Mouse (Mus musculus) embryonic facial prominence, embryonic 15.5 days (tissue): Measurements from ENCODE around the gene Pkig. TPM values are rescaled to one million over a fixed set of nuclear protein-coding genes. Genes with fewer than 3 reads are reported as not detected.
"Not testable (repeated sequence)": the region's sequence is repeated elsewhere in the genome, so short reads cannot be mapped to it uniquely, and the experiment has no call there.

Source experiments
- ATAC-seq: fragments of 200-750 bp; cut with Nextera tagmentation; 2 replicates; pipeline ENCODE4 v1.8.0; 2017; ENCODE audit warnings: low read depth, moderate TSS enrichment; ENCODE audit not compliant: insufficient number of reproducible peaks, low FRiP score, low TSS enrichment
- H3K27ac ChIP-seq: fragments of 300-500 bp; sonication (generic); replicated peaks from 2 replicates; pipeline ENCODE4 v1.5.1; 2015; ENCODE audit warnings: mild to moderate bottlenecking, inconsistent platforms
- H3K27me3 ChIP-seq: fragments of 300-500 bp; sonication (generic); 2 replicates; pipeline ENCODE4 v1.6.1; 2015; ENCODE audit warnings: inconsistent platforms
- H3K36me3 ChIP-seq: fragments of 300-500 bp; sonication (generic); 2 replicates; pipeline ENCODE4 v1.6.1; 2015; ENCODE audit warnings: mild to moderate bottlenecking, inconsistent platforms
- H3K4me1 ChIP-seq: fragments of 300-500 bp; sonication (generic); 2 replicates; pipeline ENCODE4 v1.6.1; 2015; ENCODE audit warnings: inconsistent platforms
- H3K4me2 ChIP-seq: fragments of 300-500 bp; sonication (generic); replicated peaks from 2 replicates; pipeline ENCODE4 v1.6.1; 2015; ENCODE audit warnings: mild to moderate bottlenecking, inconsistent platforms
- H3K4me3 ChIP-seq: fragments of 300-500 bp; sonication (generic); replicated peaks from 2 replicates; pipeline ENCODE4 v1.5.1; 2015; ENCODE audit warnings: mild to moderate bottlenecking, inconsistent platforms
- H3K9ac ChIP-seq: fragments of 300-500 bp; sonication (generic); 2 replicates; pipeline ENCODE4 v1.6.1; 2015; ENCODE audit warnings: inconsistent platforms
- H3K9me3 ChIP-seq: fragments of 300-500 bp; sonication (generic); replicated peaks from 2 replicates; pipeline ENCODE4 v1.6.1; 2016; ENCODE audit warnings: inconsistent platforms
- WGBS: fragments of 180-500 bp; shearing (Covaris S2); methylation state at CpG from one replicate; pipeline ENCODE4 v1.1.7; 2015; 5-methylcytosine and 5-hydroxymethylcytosine counted together
- polyA plus RNA-seq: library from polyadenylated mRNA; unstranded; fragments of >200 nt; fragmentation: Nextera tagmentation; extraction: Ambion mirVana; gene quantifications from 2 replicates; pipeline ENCODE4 v1.2.1, GENCODE M21; 2015

Pkig gene
- polyA plus RNA-seq, 1 experiment from 2014 or later: 152 TPM

DNA sequence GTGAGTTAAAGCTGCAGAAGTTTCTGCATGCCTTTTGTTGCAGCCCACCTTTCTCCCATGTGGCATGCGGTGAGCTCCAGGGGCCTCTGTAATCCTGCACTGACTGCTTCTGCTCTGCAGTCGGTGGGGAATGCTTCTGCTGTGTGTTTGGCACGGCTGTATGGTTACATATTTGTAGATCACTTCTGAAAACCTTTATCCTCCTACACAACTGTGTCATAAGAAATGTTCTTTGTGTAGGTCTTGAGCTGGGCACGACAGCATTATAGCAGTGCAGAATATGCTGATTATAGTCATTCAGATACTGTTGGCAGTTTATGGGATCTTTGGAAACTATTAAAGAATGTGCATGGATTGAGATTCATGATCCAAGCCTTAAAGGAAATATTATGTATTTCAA, 27.1 kb downstream of the Pkig start:
- ATAC-seq: no peak

GRCm38 (mm10) chr2:163685761-163686200, 27.6 kb downstream of the Pkig start:
- no peaks in the 10 kb centered on the region for H3K9me3 ChIP-seq
- WGBS: 35% methylated on average over 6 of the region's 6 CpGs
- H3K4me3 ChIP-seq: no peak overlapping the region
- H3K27ac ChIP-seq: peak overlapping the region; percentile 65
- H3K27me3 ChIP-seq: no peaks in the 10 kb centered on the region
- H3K36me3 ChIP-seq: no peaks in the 10 kb centered on the region
- no peak overlapping the region for H3K4me2 ChIP-seq
- peaks cover 26% of the 10 kb centered on the region for H3K4me1 ChIP-seq
- H3K9ac ChIP-seq: no peak overlapping the region
- ATAC-seq: peak; percentile 26; the same call in 1 of the 2 replicates

More for the DNA sequence above, 27.1 kb downstream of the Pkig start:
- 17% methylated on average over 4 of the region's 4 CpGs for WGBS
- no peaks in the 10 kb centered on the region for H3K36me3 ChIP-seq
- no peaks in the 10 kb centered on the region for H3K9me3 ChIP-seq
- no peak overlapping the region for H3K4me3 ChIP-seq
- H3K27me3 ChIP-seq: no peaks in the 10 kb centered on the region
- peak overlapping the region; percentile 65 for H3K27ac ChIP-seq
- peaks cover 21% of the 10 kb centered on the region for H3K4me1 ChIP-seq
- H3K9ac ChIP-seq: no peak overlapping the region
- H3K4me2 ChIP-seq: no peak overlapping the region

- peaks cover 29% of the 10 kb centered on the region for H3K4me1 ChIP-seq
- H3K27me3 ChIP-seq: no peaks in the 10 kb centered on the region
- H3K9me3 ChIP-seq: no peaks in the 10 kb centered on the region
- WGBS: 79% methylated on average over 5 of the region's 5 CpGs
- no peaks in the 10 kb centered on the region for H3K36me3 ChIP-seq
- no peak overlapping the region for H3K4me3 ChIP-seq
- H3K27ac ChIP-seq: peak overlapping the region; percentile 65
- H3K4me2 ChIP-seq: no peak overlapping the region
- ATAC-seq: no peak
- H3K9ac ChIP-seq: no peak overlapping the region
Observed at GRCm38 (mm10) chr2:163686233-163686632, 28.0 kb downstream of the Pkig start.

DNA sequence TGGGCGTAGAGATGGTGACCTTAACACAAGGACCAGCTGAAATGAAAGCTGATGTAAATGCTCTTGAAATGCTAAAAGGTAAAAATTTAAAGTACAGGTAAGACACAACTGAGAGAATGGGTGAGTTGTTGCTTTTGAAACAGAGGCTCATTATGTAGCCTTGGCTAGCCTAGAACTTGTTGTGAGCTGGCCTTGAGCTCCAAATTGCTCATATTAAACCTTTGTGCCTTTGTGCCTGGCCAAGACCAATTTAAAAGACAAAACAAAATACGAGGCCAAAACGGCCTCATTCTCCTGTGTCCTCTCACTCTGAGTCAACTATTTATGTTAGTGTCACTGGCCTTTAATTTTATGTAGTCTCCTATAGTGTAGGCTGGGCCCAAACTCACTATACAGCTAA, 28.7 kb downstream of the Pkig start:
- H3K36me3 ChIP-seq: no peaks in the 10 kb centered on the region
- H3K4me2 ChIP-seq: no peak overlapping the region
- H3K4me1 ChIP-seq: peaks cover 29% of the 10 kb centered on the region
- no peak overlapping the region for H3K4me3 ChIP-seq
- 86% methylated on average over 3 of the region's 3 CpGs for WGBS
- H3K27ac ChIP-seq: no peak overlapping the region
- no peak for ATAC-seq
- no peak overlapping the region for H3K9ac ChIP-seq
- H3K9me3 ChIP-seq: no peaks in the 10 kb centered on the region
- no peaks in the 10 kb centered on the region for H3K27me3 ChIP-seq

DNA sequence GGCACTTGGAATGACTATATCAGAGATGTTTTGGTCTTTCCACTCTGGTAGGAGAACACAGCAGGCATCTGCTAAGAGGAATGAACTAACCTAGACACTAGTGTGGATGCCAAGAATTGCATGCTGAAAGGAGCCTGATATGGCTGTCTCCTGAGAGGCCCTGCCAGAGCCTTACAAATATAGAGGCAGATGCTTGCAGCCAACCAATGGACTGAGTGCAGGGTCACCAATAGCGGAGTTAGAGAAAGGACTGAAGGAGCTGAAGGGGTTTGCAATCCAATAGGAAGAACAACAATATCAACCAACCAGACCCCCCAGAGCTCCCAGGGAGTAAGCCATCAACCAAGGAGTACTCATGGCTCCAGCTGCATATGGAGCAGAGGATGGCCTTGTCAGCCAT, 30.2 kb downstream of the Pkig start:
- ATAC-seq: not testable (repeated sequence)
- WGBS: 90% methylated on average over 1 of the region's 1 CpGs

GRCm38 (mm10) chr2:163689771-163690170, 31.6 kb downstream of the Pkig start:
- no peak for ATAC-seq
- H3K4me1 ChIP-seq: peaks cover 37% of the 10 kb centered on the region
- no peak overlapping the region for H3K9ac ChIP-seq
- no peaks in the 10 kb centered on the region for H3K9me3 ChIP-seq
- H3K27me3 ChIP-seq: no peaks in the 10 kb centered on the region
- no peak overlapping the region for H3K4me3 ChIP-seq
- no peak overlapping the region for H3K27ac ChIP-seq
- 90% methylated on average over 3 of the region's 3 CpGs for WGBS
- H3K36me3 ChIP-seq: no peaks in the 10 kb centered on the region
- no peak overlapping the region for H3K4me2 ChIP-seq

More for the DNA sequence above, 30.2 kb downstream of the Pkig start:
- not testable (repeated sequence) for H3K36me3 ChIP-seq, H3K9ac ChIP-seq, H3K9me3 ChIP-seq, H3K27me3 ChIP-seq, H3K4me2 ChIP-seq, H3K27ac ChIP-seq, H3K4me3 ChIP-seq
- peaks cover 29% of the 10 kb centered on the region for H3K4me1 ChIP-seq

- no peaks in the 10 kb centered on the region for H3K27me3 ChIP-seq
- 66% methylated on average over 8 of the region's 8 CpGs for WGBS
- ATAC-seq: no peak
- H3K36me3 ChIP-seq: no peaks in the 10 kb centered on the region
- H3K9ac ChIP-seq: no peak overlapping the region
- H3K4me2 ChIP-seq: no peak overlapping the region
- no peaks in the 10 kb centered on the region for H3K9me3 ChIP-seq
- no peak overlapping the region; the same call in 1 of the 2 replicates for H3K27ac ChIP-seq
- H3K4me1 ChIP-seq: peaks cover 28% of the 10 kb centered on the region
- H3K4me3 ChIP-seq: no peak overlapping the region
Observed at GRCm38 (mm10) chr2:163690409-163691304, 32.5 kb downstream of the Pkig start.

DNA sequence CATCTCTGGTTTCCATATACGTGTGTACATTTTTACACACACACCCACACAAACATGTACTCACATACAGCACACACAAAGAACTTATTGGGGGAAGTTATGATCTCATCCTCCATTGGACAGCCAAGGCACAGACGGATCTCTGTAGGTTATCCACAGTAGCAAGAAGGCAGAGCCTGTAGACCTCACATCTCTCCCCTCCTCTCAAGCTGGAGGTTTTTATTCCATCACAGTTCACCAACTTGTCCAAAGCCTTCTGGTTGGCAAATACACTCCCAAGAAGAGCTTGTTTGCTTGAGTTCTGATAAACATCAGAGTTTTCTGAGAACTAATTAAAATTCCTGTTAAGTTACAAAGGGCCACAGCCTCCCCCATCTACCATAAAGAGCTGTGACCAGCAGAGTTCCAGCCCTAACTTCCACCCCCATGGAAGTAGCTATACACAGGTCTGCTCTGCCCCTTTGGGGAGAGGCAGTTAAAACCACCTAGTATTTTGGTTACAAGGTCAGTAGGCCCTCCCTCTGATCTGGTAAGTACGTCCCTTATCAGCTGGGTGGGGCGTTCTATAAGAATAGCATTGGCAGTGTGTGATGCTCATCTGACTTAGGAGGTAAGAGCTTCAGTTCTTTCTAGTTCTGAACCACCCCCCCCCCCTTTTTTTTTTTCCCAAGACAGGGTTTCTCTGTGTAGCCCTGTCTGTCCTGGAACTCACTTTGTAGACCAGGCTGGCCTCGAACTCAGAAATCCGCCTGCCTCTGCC, 33.8 kb downstream of the Pkig start:
- Histone ChIP-seq H3K4me2 (no peak overlapping the region), H3K36me3 (no peaks in the 10 kb centered on the region), H3K4me3 (no peak overlapping the region), H3K4me1 (peaks cover 23% of the 10 kb centered on the region), H3K27me3 (no peaks in the 10 kb centered on the region), H3K9me3 (no peaks in the 10 kb centered on the region), H3K9ac (no peak overlapping the region), H3K27ac (no peak overlapping the region)
- WGBS: 87% methylated on average over 6 of the region's 6 CpGs
- ATAC-seq: no peak

DNA sequence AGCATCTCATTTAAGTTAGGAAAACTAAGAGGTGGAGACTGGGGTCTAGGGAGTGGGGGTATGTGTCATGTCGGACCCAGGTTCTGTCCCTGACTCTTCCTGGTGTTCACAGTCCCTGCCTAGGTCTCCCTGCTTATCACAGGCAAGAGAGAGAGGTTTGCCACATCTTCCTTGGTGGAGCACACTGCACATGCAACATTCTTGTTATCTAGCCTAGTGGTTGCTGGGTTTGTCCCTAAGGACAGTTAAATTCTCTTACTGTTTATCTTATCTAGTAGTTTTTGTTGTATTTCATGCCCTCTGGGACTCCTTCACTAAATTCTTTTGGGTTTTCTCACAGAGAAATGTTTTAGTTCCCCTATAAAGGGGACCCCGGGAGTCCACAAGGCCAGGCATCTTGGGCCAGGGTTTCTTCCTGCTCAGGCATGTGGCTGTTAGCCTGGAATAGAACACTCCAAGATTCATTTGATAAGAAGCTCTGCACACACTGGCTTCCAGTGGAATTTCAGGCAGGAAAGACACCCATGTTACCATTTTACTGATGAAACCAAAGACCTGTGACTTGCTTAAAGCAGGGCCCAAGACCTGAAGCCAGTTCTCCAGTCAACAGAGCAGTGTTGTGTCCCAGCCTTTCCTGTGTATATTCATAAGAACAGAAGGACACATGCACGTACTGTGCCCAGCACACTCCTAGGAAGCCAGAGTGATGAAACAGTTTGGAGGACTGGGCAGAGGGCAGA, 34.9 kb downstream of the Pkig start:
- H3K27ac ChIP-seq: peak overlapping the region; percentile 82
- 55% methylated on average over 3 of the region's 3 CpGs for WGBS
- H3K4me3 ChIP-seq: no peak overlapping the region

GRCm38 (mm10) chr2:163693716-163694314, 35.6 kb downstream of the Pkig start:
- Histone ChIP-seq H3K4me1 (peaks cover 24% of the 10 kb centered on the region), H3K4me2 (no peak overlapping the region), H3K9ac (no peak overlapping the region), H3K4me3 (no peak overlapping the region; the same call in 1 of the 2 replicates), H3K9me3 (no peaks in the 10 kb centered on the region), H3K27ac (peak overlapping the region; percentile 82), H3K36me3 (no peaks in the 10 kb centered on the region), H3K27me3 (no peaks in the 10 kb centered on the region)
- no peak for ATAC-seq
- WGBS: 58% methylated on average over 9 of the region's 9 CpGs

More for the DNA sequence above, 34.9 kb downstream of the Pkig start:
- ATAC-seq: no peak
- no peak overlapping the region for H3K4me2 ChIP-seq
- no peaks in the 10 kb centered on the region for H3K27me3 ChIP-seq
- no peaks in the 10 kb centered on the region for H3K36me3 ChIP-seq
- peaks cover 24% of the 10 kb centered on the region for H3K4me1 ChIP-seq
- no peaks in the 10 kb centered on the region for H3K9me3 ChIP-seq
- no peak overlapping the region for H3K9ac ChIP-seq
